Mouse (Mus musculus): Measurements from ENCODE around the gene Pex7.

- TF ChIP-seq POLR2A (IDR thresholded peaks at IDR 0.05; ENCODE audit: borderline replicate concordance, low read depth, low read length) (no peak), CTCF (IDR thresholded peaks at IDR 0.05; ENCODE audit: low read depth, low read length) (no peak)
These were observed 32.6 kb upstream of the Pex7 start for GRCm38 (mm10) chr10:19940127-19940526.
